Mouse (Mus musculus) brain, embryonic 14.5 days (tissue): Measurements from ENCODE around the gene Crnkl1.

ENCODE experiments used
- CTCF ChIP-seq: fragments of 200-500 bp; IDR thresholded peaks from 2 replicates; pipeline ENCODE4 v1.5.1; 2012; ENCODE audit warnings: inconsistent platforms, mild to moderate bottlenecking, moderate library complexity, borderline replicate concordance; ENCODE audit not compliant: insufficient read depth, insufficient read length; ENCODE audit errors: extremely low read depth
- POLR2A ChIP-seq: fragments of 200-500 bp; IDR thresholded peaks from 2 replicates; pipeline ENCODE4 v1.6.1; 2012; ENCODE audit warnings: mild to moderate bottlenecking, inconsistent platforms, borderline replicate concordance; ENCODE audit not compliant: poor library complexity, insufficient read depth, insufficient read length, severe bottlenecking; ENCODE audit errors: extremely low read depth

GRCm38 (mm10) chr2:145982317-145983045, 47.7 kb upstream of the Crnkl1 start:
- TF ChIP-seq CTCF (no peak), POLR2A (no peak)
